In the genomic region with DNA sequence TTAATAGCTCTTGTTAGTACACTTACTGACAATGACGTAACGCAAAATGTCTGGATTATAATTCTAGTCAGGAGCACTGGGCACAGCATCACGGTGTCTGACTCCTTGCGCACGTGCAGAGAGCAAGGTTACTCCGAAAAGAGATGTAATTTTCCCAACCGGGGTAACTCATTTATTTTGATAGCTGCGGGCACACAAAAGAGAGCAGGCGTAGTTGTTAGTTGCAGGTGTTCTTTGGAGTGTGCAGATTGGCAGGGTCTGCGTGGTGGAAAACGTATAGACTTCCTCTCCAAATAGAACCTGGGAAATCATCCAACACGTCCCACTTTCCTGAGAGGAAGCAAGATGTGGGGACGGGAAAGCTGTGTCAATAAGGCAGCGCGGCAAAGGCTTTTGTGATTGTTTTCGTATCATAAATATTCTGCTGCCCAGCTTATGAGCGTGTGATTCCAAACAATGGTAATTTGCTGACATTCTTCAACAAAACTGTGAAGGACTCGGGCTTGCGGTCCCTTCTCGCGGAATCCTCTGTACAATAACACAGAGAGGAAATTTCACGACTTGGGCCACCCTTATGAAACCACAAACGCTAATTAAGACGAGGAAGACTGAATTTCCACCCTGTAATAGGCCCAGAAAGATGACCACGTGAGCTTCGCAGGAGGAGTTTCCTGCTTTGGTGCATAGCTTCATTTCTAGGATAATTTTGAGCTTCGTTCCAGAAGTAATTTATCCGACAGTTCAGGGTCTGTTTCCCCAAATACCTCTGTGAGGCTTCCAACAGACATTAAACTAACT, we compare ENCODE assay signal across 8 mouse cellular contexts.
A peak's percentile ranks its signal among the peaks of the same experiment; 100 is the strongest.
DNase-seq lines count a peak whose midpoint lies in the region; ATAC-seq lines count a peak whose summit lies in the region.

No protein-coding gene starts in this region.

- no peak for ATAC-seq in neural tube, embryonic 12.5 days (ENCODE audit: low FRiP score, low read depth)
- ATAC-seq in kidney, embryonic 15.5 days (replicated peaks; ENCODE audit: low FRiP score) = peak; percentile 82

- H3K4me3 ChIP-seq in neural tube, embryonic 12.5 days = no peak overlapping the region
- peak overlapping the region; percentile 20 for H3K4me3 ChIP-seq in kidney, embryonic 15.5 days (replicated peaks)

- no peaks in the 10 kb centered on the region for H3K36me3 ChIP-seq in neural tube, embryonic 12.5 days
- H3K36me3 ChIP-seq in kidney, embryonic 15.5 days = no peaks in the 10 kb centered on the region

- DNase-seq in neural tube, embryonic 10.5 days (ENCODE audit: extremely low spot score, low spot score) = no peak
- DNase-seq in heart, adult 8-10 months (ENCODE audit: low spot score) = peak; percentile 65
- peak; percentile 29 for DNase-seq in lung, postnatal 14 days
- no peak for DNase-seq in urinary bladder, postnatal 4 days (ENCODE audit: low spot score in 2 of 2)
- no peak for DNase-seq in adrenal gland, adult 2 months
- DNase-seq in T-cell, adult 2 months (ENCODE audit: low spot score) = no peak

- 59% methylated on average over 28 of the region's 28 CpGs for WGBS in neural tube, embryonic 12.5 days
- WGBS in kidney, embryonic 15.5 days = 29% methylated on average over 28 of the region's 28 CpGs

- no peak overlapping the region for H3K9ac ChIP-seq in neural tube, embryonic 12.5 days
- H3K9ac ChIP-seq in kidney, embryonic 15.5 days = no peak overlapping the region

- H3K27ac ChIP-seq in neural tube, embryonic 12.5 days = no peak overlapping the region
- peak overlapping the region; percentile 84 for H3K27ac ChIP-seq in kidney, embryonic 15.5 days

- no peaks in the 10 kb centered on the region for H3K27me3 ChIP-seq in neural tube, embryonic 12.5 days (replicated peaks)
- no peaks in the 10 kb centered on the region for H3K27me3 ChIP-seq in kidney, embryonic 15.5 days

- H3K4me1 ChIP-seq in neural tube, embryonic 12.5 days = no peaks in the 10 kb centered on the region
- H3K4me1 ChIP-seq in kidney, embryonic 15.5 days = peaks cover 12% of the 10 kb centered on the region

- no peaks in the 10 kb centered on the region for H3K9me3 ChIP-seq in neural tube, embryonic 12.5 days
- H3K9me3 ChIP-seq in kidney, embryonic 15.5 days (replicated peaks) = no peaks in the 10 kb centered on the region

- H3K4me2 ChIP-seq in neural tube, embryonic 12.5 days (replicated peaks) = 0 out of 2 replicates have a peak overlapping the region, but pooled peaks have one; percentile 16
- H3K4me2 ChIP-seq in kidney, embryonic 15.5 days = peak overlapping the region; percentile 55

Comparison
In these comparisons a context has a peak if more than half of its experiments do, and no peak if none do; other contexts are left out.
1. DNase-seq: peak in heart, adult 8-10 months (single experiment) and lung, postnatal 14 days (single experiment); none in neural tube, embryonic 10.5 days (single experiment), urinary bladder, postnatal 4 days (0 of 2), adrenal gland, adult 2 months (single experiment) and T-cell, adult 2 months (single experiment).